Mouse (Mus musculus) hindbrain, postnatal 0 days (tissue): ENCODE results near the gene Lao1. TPM values are rescaled to one million over a fixed set of nuclear protein-coding genes. Genes with fewer than 3 reads are reported as not detected.
A peak's percentile ranks its signal among the peaks of the same experiment; 100 is the strongest.

ENCODE experiments used
- ATAC-seq: fragments of 200-750 bp; cut with Nextera tagmentation; 2 replicates; pipeline ENCODE4 v1.8.0; 2017; ENCODE audit warnings: mild to moderate bottlenecking, moderate TSS enrichment, moderate library complexity
- DNase-seq: peaks from one replicate; pipeline ENCODE4 v3.0.0-alpha.2; 2015; ENCODE audit warnings: low spot score
- H3K27ac ChIP-seq: fragments of 300-500 bp; sonication (generic); 2 replicates; pipeline ENCODE4 v1.5.1; 2014; ENCODE audit warnings: mild to moderate bottlenecking
- H3K27me3 ChIP-seq: fragments of 300-500 bp; sonication (generic); 2 replicates; pipeline ENCODE4 v1.6.1; 2014; ENCODE audit warnings: low read length, mixed read lengths; ENCODE audit not compliant: insufficient read depth
- H3K36me3 ChIP-seq: fragments of 300-500 bp; sonication (generic); 2 replicates; pipeline ENCODE4 v1.6.1; 2014; ENCODE audit warnings: low read length, mixed read lengths; ENCODE audit not compliant: insufficient read depth
- H3K4me1 ChIP-seq: fragments of 300-500 bp; sonication (generic); 2 replicates; pipeline ENCODE4 v1.6.1; 2014; ENCODE audit warnings: antibody characterized with exemption, low read length, mixed read lengths; ENCODE audit not compliant: insufficient read depth
- H3K4me2 ChIP-seq: fragments of 300-500 bp; sonication (generic); 2 replicates; pipeline ENCODE4 v1.6.1; 2014; ENCODE audit warnings: low read depth, mild to moderate bottlenecking, low read length, moderate library complexity, mixed read lengths
- H3K4me3 ChIP-seq: fragments of 300-500 bp; sonication (generic); 2 replicates; pipeline ENCODE4 v1.5.1; 2014; ENCODE audit warnings: low read length
- H3K9ac ChIP-seq: fragments of 300-500 bp; sonication (generic); replicated peaks from 2 replicates; pipeline ENCODE4 v1.6.1; 2014; ENCODE audit warnings: mild to moderate bottlenecking, low read length, moderate library complexity, mixed read lengths
- H3K9me3 ChIP-seq: fragments of 300-500 bp; sonication (generic); 2 replicates; pipeline ENCODE4 v1.6.1; 2016; ENCODE audit warnings: low read length, mixed read lengths
- CTCF ChIP-seq: IDR thresholded peaks from 2 replicates; pipeline ENCODE4 v1.5.1; 2016; ENCODE audit warnings: antibody characterized with exemption, control low read depth, low read depth
- WGBS: fragments of 180-500 bp; shearing (Covaris S2); extraction: QIAGEN DNeasy Blood & Tissue Kit; methylation state at CpG from one replicate; pipeline ENCODE4 v1.1.7; 2014; 5-methylcytosine and 5-hydroxymethylcytosine counted together
- polyA plus RNA-seq: library from polyadenylated mRNA; unstranded; fragments of >200 nt; fragmentation: Nextera tagmentation; extraction: Ambion mirVana; gene quantifications from 2 replicates; pipeline ENCODE4 v1.2.1, GENCODE M21; 2015
- total RNA-seq: library from RNA; depleted of rRNA; stranded (reverse); fragments of >200 nt; gene quantifications from 2 replicates; pipeline ENCODE4 v1.2.3, GENCODE M21; 2014; rRNA removed

Lao1 gene
- total and polyA plus RNA-seq, 2 experiments from 2014 or later = 0.15 to 0.58 TPM

GRCm38 (mm10) chr4:119013031-119013430 lies 51.7 kb downstream of the Lao1 start:
- Histone ChIP-seq H3K4me2 (no peak overlapping the region), H3K27me3 (no peaks in the 10 kb centered on the region), H3K4me1 (no peaks in the 10 kb centered on the region), H3K9me3 (no peaks in the 10 kb centered on the region), H3K4me3 (no peak overlapping the region), H3K27ac (no peak overlapping the region), H3K36me3 (no peaks in the 10 kb centered on the region), H3K9ac (no peak overlapping the region)
- TF ChIP-seq CTCF = no peak
- 76% methylated on average over 5 of the region's 5 CpGs for WGBS
- ATAC-seq (no peak), DNase-seq (no peak)

GRCm38 (mm10) chr4:119014997-119015396 lies 53.6 kb downstream of the Lao1 start:
- 0 out of 2 replicates have a peak, but pooled peaks cover 5% of the 10 kb centered on the region for H3K4me1 ChIP-seq
- no peaks in the 10 kb centered on the region for H3K27me3 ChIP-seq
- no peaks in the 10 kb centered on the region for H3K9me3 ChIP-seq
- H3K9ac ChIP-seq = no peak overlapping the region
- H3K4me3 ChIP-seq = no peak overlapping the region
- peak; percentile 70 for DNase-seq
- no peak overlapping the region for H3K4me2 ChIP-seq
- ATAC-seq = peak; percentile 65; the same call in 1 of the 2 replicates
- no peaks in the 10 kb centered on the region for H3K36me3 ChIP-seq
- no peak for TF ChIP-seq CTCF
- no peak overlapping the region for H3K27ac ChIP-seq

GRCm38 (mm10) chr4:119015557-119015956 lies 54.2 kb downstream of the Lao1 start:
- WGBS = 64% methylated on average over 6 of the region's 6 CpGs
- H3K4me2 ChIP-seq = no peak overlapping the region
- no peaks in the 10 kb centered on the region for H3K27me3 ChIP-seq
- no peak for ATAC-seq
- peak; percentile 32; the same call in 1 of the 2 replicates for TF ChIP-seq CTCF
- H3K9ac ChIP-seq = no peak overlapping the region
- no peaks in the 10 kb centered on the region for H3K36me3 ChIP-seq
- H3K4me1 ChIP-seq = 0 out of 2 replicates have a peak, but pooled peaks cover 5% of the 10 kb centered on the region
- DNase-seq = no peak
- no peaks in the 10 kb centered on the region for H3K9me3 ChIP-seq
- H3K27ac ChIP-seq = no peak overlapping the region
- H3K4me3 ChIP-seq = no peak overlapping the region

- Histone ChIP-seq H3K9me3 (no peaks in the 10 kb centered on the region), H3K27ac (no peak overlapping the region), H3K9ac (no peak overlapping the region), H3K36me3 (no peaks in the 10 kb centered on the region), H3K4me3 (no peak overlapping the region), H3K4me2 (no peak overlapping the region), H3K4me1 (0 out of 2 replicates have a peak, but pooled peaks cover 5% of the 10 kb centered on the region), H3K27me3 (no peaks in the 10 kb centered on the region)
- DNase-seq = no peak
- 75% methylated on average over 5 of the region's 5 CpGs for WGBS
- no peak for TF ChIP-seq CTCF
- ATAC-seq = peak; percentile 43
Measured at GRCm38 (mm10) chr4:119017078-119017477, 55.7 kb downstream of the Lao1 start.

Other genes starting within 250 kb of the Lao1 start
- not detected in 2 replicates for gene Olfr1340, start 241.4 kb upstream of the Lao1 start, total RNA-seq
- not detected in 2 replicates for gene Olfr1340, start 241.4 kb upstream of the Lao1 start, polyA plus RNA-seq
- not detected in 2 replicates for gene Olfr1339, start 229.4 kb upstream of the Lao1 start, total RNA-seq
- not detected in 2 replicates for gene Olfr1339, start 229.4 kb upstream of the Lao1 start, polyA plus RNA-seq
- gene Olfr1338, start 202.8 kb upstream of the Lao1 start, total RNA-seq = not detected in 2 replicates
- not detected in 2 replicates for gene Olfr1338, start 202.8 kb upstream of the Lao1 start, polyA plus RNA-seq
- not detected in 2 replicates for gene Olfr1337, start 179.0 kb upstream of the Lao1 start, total RNA-seq
- not detected in 2 replicates for gene Olfr1337, start 179.0 kb upstream of the Lao1 start, polyA plus RNA-seq
- not detected in 2 replicates for gene Olfr1335, start 151.6 kb upstream of the Lao1 start, total RNA-seq
- gene Olfr1335, start 151.6 kb upstream of the Lao1 start, polyA plus RNA-seq = not detected in 2 replicates
- gene Olfr1333, start 125.3 kb upstream of the Lao1 start, total RNA-seq = not detected in 2 replicates
- gene Olfr1333, start 125.3 kb upstream of the Lao1 start, polyA plus RNA-seq = not detected in 2 replicates
- not detected in 2 replicates for gene Olfr1331, start 96.9 kb upstream of the Lao1 start, total RNA-seq
- not detected in 2 replicates for gene Olfr1331, start 96.9 kb upstream of the Lao1 start, polyA plus RNA-seq
- gene Olfr1330, start 73.0 kb upstream of the Lao1 start, total RNA-seq = not detected in 2 replicates
- gene Olfr1330, start 73.0 kb upstream of the Lao1 start, polyA plus RNA-seq = not detected in 2 replicates
- not detected in 2 replicates for gene Olfr1329, start 44.1 kb upstream of the Lao1 start, total RNA-seq
- gene Olfr1329, start 44.1 kb upstream of the Lao1 start, polyA plus RNA-seq = not detected in 2 replicates
- gene Olfr1328, start 23.0 kb upstream of the Lao1 start, total RNA-seq = not detected in 2 replicates
- not detected in 2 replicates for gene Olfr1328, start 23.0 kb upstream of the Lao1 start, polyA plus RNA-seq
- 119 and 120 TPM in 2 replicates for gene Slc2a1, start 147.1 kb downstream of the Lao1 start, total RNA-seq
- 48.8 and 50.6 TPM in 2 replicates for gene Slc2a1, start 147.1 kb downstream of the Lao1 start, polyA plus RNA-seq
- gene Zfp691, start 212.6 kb downstream of the Lao1 start, total RNA-seq = 4.6 and 198 TPM in 2 replicates
- gene Zfp691, start 212.6 kb downstream of the Lao1 start, polyA plus RNA-seq = 3.6 and 3.7 TPM in 2 replicates
- gene Ermap, start 228.4 kb downstream of the Lao1 start, total RNA-seq = 0.18 and 0.37 TPM in 2 replicates
- 0.48 and 0.50 TPM in 2 replicates for gene Ermap, start 228.4 kb downstream of the Lao1 start, polyA plus RNA-seq
- 40.9 and 64.7 TPM in 2 replicates for gene Svbp, start 233.7 kb downstream of the Lao1 start, total RNA-seq
- 175 and 179 TPM in 2 replicates for gene Svbp, start 233.7 kb downstream of the Lao1 start, polyA plus RNA-seq